Mouse (Mus musculus) bone marrow macrophage, adult 2 months (primary cell): ENCODE measurements at regions not wholly inside any gene's neighbourhood (a gene's known extent, or its start where the extent isn't known, plus 50 kb on each side); places are given as distances from the start of the nearest gene placed in this dataset.

Experiments
- H3K27ac ChIP-seq: 2 replicates; pipeline ENCODE4 v1.5.1; 2012; ENCODE audit warnings: low read depth, low read length; ENCODE audit not compliant: insufficient read depth
- H3K4me1 ChIP-seq: 2 replicates; pipeline ENCODE4 v1.6.1; 2012; ENCODE audit warnings: low read length; ENCODE audit not compliant: control insufficient read depth, insufficient read depth
- H3K4me3 ChIP-seq: 2 replicates; pipeline ENCODE4 v1.5.1; 2012; ENCODE audit warnings: mild to moderate bottlenecking, low read length, moderate library complexity; ENCODE audit not compliant: insufficient read depth
- CTCF ChIP-seq: IDR thresholded peaks from 2 replicates; pipeline ENCODE4 v1.5.1; 2012; ENCODE audit warnings: low read depth, mild to moderate bottlenecking, low read length, moderate library complexity
- POLR2A ChIP-seq: IDR thresholded peaks from 2 replicates; pipeline ENCODE4 v1.6.1; 2012; ENCODE audit warnings: mild to moderate bottlenecking, low read depth, low read length, borderline replicate concordance

- Histone ChIP-seq H3K4me3 (peak overlapping the region; percentile 21; the same call in 1 of the 2 replicates), H3K4me1 (0 out of 2 replicates have a peak, but pooled peaks cover 2% of the 10 kb centered on the region), H3K27ac (no peak overlapping the region)
- peak; percentile 51; the same call in 1 of the 2 replicates for TF ChIP-seq CTCF
- TF ChIP-seq POLR2A: no peak
Measured at GRCm38 (mm10) chr6:35380721-35381466, 55.0 kb upstream of the Fam180a start.

DNA sequence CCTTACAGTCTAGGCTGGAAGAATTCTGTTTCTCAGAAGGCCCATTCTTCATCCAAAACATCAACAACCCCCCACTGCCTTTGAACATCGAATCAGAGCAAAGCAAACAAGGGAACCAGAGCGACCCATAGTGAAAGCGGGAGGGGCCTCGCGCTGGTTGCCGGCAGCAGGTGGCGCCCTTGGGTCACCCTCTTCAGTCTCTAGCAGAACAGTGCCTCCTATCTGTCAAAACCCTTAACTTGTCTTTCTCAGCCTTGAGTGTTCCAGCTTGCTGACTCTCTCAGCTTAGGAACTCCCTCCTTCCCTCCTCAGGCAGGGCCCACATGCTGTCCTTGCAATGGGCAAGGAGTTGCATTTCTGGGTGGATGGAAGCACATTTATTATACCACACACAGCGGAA, 53.9 kb upstream of the Fam180a start:
- Histone ChIP-seq H3K27ac (no peak overlapping the region), H3K4me3 (peak overlapping the region; percentile 16; the same call in 1 of the 2 replicates), H3K4me1 (0 out of 2 replicates have a peak, but pooled peaks cover 2% of the 10 kb centered on the region)
- TF ChIP-seq POLR2A: no peak
- peak; percentile 99 for TF ChIP-seq CTCF

GRCm38 (mm10) chr6:35378851-35379250, 52.9 kb upstream of the Fam180a start:
- Histone ChIP-seq H3K4me3 (no peak overlapping the region), H3K27ac (no peak overlapping the region), H3K4me1 (0 out of 2 replicates have a peak, but pooled peaks cover 2% of the 10 kb centered on the region)
- no peak for TF ChIP-seq POLR2A
- no peak for TF ChIP-seq CTCF

DNA sequence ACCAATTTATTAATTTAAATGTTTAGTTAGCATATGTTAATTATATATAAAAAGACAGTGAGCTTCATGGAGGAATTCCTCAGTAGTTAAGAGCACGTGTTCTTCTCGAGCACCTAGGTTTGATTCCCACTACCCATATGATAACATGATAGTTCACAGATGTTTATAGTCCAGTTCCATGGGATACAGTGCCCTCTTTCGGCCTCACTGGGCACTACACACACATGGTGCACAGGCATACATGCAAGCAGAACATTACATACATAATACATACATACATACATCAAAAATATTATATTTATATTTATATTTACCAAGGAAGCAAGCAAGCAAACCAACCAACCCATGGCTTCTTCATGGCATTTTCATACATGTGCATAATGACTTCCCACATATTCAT, 51.6 kb upstream of the Fam180a start:
- TF ChIP-seq POLR2A: no peak
- TF ChIP-seq CTCF: no peak
- H3K4me1 ChIP-seq: no peaks in the 10 kb centered on the region
- H3K27ac ChIP-seq: no peak overlapping the region
- no peak overlapping the region for H3K4me3 ChIP-seq

DNA sequence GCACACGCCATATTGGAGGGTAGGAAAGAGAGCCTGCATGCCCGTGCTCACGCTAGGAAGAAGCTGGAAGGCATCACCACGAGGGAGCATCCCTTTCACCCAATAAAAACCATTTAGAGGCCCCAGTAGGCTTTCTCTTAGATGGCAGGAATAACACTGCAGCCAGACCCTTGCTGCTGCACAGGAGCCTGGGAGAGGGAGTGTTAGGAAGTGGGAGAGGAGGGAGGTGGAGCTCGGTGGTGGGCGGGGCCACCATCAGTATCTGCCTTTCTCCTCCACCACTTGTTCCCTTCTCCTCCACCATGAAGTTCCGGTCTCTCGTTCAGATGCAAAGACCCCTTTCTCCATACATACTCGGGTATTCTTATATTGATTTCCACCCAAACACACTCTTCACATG, 50.6 kb upstream of the Fam180a start:
- TF ChIP-seq POLR2A (no peak), CTCF (no peak)
- Histone ChIP-seq H3K27ac (no peak overlapping the region), H3K4me3 (no peak overlapping the region), H3K4me1 (peaks cover 5% of the 10 kb centered on the region; the same call in 1 of the 2 replicates)
